Mouse (Mus musculus) heart, embryonic 11.5 days (tissue): ENCODE data around the gene Gzmk. TPM values are rescaled to one million over a fixed set of nuclear protein-coding genes. Genes with fewer than 3 reads are reported as not detected.

Experiments used
- ATAC-seq: fragments of 200-750 bp; cut with Nextera tagmentation; replicated peaks from 2 replicates; pipeline ENCODE4 v1.8.0; 2017; ENCODE audit warnings: moderate library complexity; ENCODE audit not compliant: insufficient number of reproducible peaks, low FRiP score, low TSS enrichment
- H3K27ac ChIP-seq: fragments of 300-500 bp; sonication (generic); 2 replicates; pipeline ENCODE4 v1.5.1; 2014; ENCODE audit warnings: mild to moderate bottlenecking, low read depth, low read length
- H3K27me3 ChIP-seq: fragments of 300-500 bp; sonication (generic); 2 replicates; pipeline ENCODE4 v1.6.1; 2014; ENCODE audit warnings: mild to moderate bottlenecking, low read length, mixed read lengths; ENCODE audit not compliant: control insufficient read depth, insufficient read depth
- H3K36me3 ChIP-seq: fragments of 300-500 bp; sonication (generic); 2 replicates; pipeline ENCODE4 v1.6.1; 2014; ENCODE audit warnings: mild to moderate bottlenecking, low read length, moderate library complexity, mixed read lengths; ENCODE audit not compliant: control insufficient read depth, insufficient read depth
- H3K4me1 ChIP-seq: fragments of 300-500 bp; sonication (generic); 2 replicates; pipeline ENCODE4 v1.6.1; 2014; ENCODE audit warnings: low read length; ENCODE audit not compliant: control insufficient read depth, insufficient read depth
- H3K4me2 ChIP-seq: fragments of 300-500 bp; sonication (generic); 2 replicates; pipeline ENCODE4 v1.6.1; 2014; ENCODE audit warnings: mild to moderate bottlenecking, moderate library complexity
- H3K4me3 ChIP-seq: fragments of 300-500 bp; sonication (generic); 2 replicates; pipeline ENCODE4 v1.5.1; 2014; ENCODE audit warnings: low read depth, low read length
- H3K9ac ChIP-seq: fragments of 300-500 bp; sonication (generic); 2 replicates; pipeline ENCODE4 v1.6.1; 2014; ENCODE audit warnings: mild to moderate bottlenecking, low read depth, low read length, moderate library complexity
- H3K9me3 ChIP-seq: fragments of 300-500 bp; sonication (generic); replicated peaks from 2 replicates; pipeline ENCODE4 v1.6.1; 2016; ENCODE audit warnings: low read length; ENCODE audit not compliant: control insufficient read depth
- WGBS: fragments of 180-500 bp; shearing (Covaris S2); extraction: QIAGEN DNeasy Blood & Tissue Kit; methylation state at CpG from one replicate; pipeline ENCODE4 v1.1.7; 2014; ENCODE audit not compliant: insufficient replicate concordance; 5-methylcytosine and 5-hydroxymethylcytosine counted together
- polyA plus RNA-seq: library from polyadenylated mRNA; unstranded; fragments of >200 nt; fragmentation: Nextera tagmentation; extraction: Ambion mirVana; gene quantifications from 2 replicates; pipeline ENCODE4 v1.2.1, GENCODE M21; 2014

Gzmk gene
- polyA plus RNA-seq, 1 experiment from 2014 or later = not detected

GRCm38 (mm10) chr13:113168018-113168534 lies 57.6 kb downstream of the Gzmk start:
- ATAC-seq = no peak

GRCm38 (mm10) chr13:113164252-113165005 lies 61.3 kb downstream of the Gzmk start:
- H3K4me2 ChIP-seq = no peak overlapping the region
- 85% methylated on average over 5 of the region's 5 CpGs for WGBS
- H3K9ac ChIP-seq = no peak overlapping the region
- H3K4me1 ChIP-seq = no peaks in the 10 kb centered on the region
- H3K27ac ChIP-seq = no peak overlapping the region
- no peak for ATAC-seq
- no peaks in the 10 kb centered on the region for H3K9me3 ChIP-seq
- no peaks in the 10 kb centered on the region for H3K27me3 ChIP-seq
- H3K4me3 ChIP-seq = no peak overlapping the region
- H3K36me3 ChIP-seq = no peaks in the 10 kb centered on the region

More at GRCm38 (mm10) chr13:113168018-113168534, 57.6 kb downstream of the Gzmk start:
- Histone ChIP-seq H3K4me2 (no peak overlapping the region), H3K27ac (no peak overlapping the region), H3K4me1 (no peaks in the 10 kb centered on the region), H3K9ac (no peak overlapping the region), H3K9me3 (no peaks in the 10 kb centered on the region), H3K4me3 (no peak overlapping the region), H3K27me3 (no peaks in the 10 kb centered on the region), H3K36me3 (no peaks in the 10 kb centered on the region)
- WGBS = 72% methylated on average over 9 of the region's 9 CpGs

- H3K4me3 ChIP-seq = no peak overlapping the region
- no peaks in the 10 kb centered on the region for H3K27me3 ChIP-seq
- no peak for ATAC-seq
- no peaks in the 10 kb centered on the region for H3K36me3 ChIP-seq
- H3K4me1 ChIP-seq = no peaks in the 10 kb centered on the region
- 74% methylated on average over 4 of the region's 4 CpGs for WGBS
- H3K9me3 ChIP-seq = no peaks in the 10 kb centered on the region
- H3K27ac ChIP-seq = no peak overlapping the region
- H3K4me2 ChIP-seq = no peak overlapping the region
- H3K9ac ChIP-seq = no peak overlapping the region
These were observed 74.2 kb downstream of the Gzmk start for GRCm38 (mm10) chr13:113151556-113151955.

DNA sequence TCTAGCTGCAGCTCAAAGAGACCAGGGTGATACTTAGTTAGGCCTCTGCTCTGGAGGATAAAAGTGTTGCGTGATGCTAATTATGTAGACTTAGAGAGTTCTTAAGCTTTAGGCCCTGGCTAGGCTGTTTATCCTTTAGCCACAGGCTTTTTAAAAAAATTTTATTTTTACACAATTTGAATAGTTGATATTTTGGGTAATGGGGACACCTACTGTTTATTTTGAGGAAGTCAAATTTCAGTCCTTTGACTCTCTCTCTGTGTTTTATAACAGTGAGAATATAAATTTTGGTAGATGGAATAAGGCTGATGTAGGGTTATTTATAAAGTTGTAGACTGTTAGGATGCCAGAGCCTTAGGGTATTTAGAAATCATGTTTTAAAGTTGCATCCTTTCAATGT lies 86.1 kb downstream of the Gzmk start:
- Histone ChIP-seq H3K36me3 (no peaks in the 10 kb centered on the region), H3K27ac (no peak overlapping the region), H3K4me1 (no peaks in the 10 kb centered on the region), H3K9me3 (no peaks in the 10 kb centered on the region), H3K9ac (no peak overlapping the region), H3K27me3 (no peaks in the 10 kb centered on the region), H3K4me3 (no peak overlapping the region), H3K4me2 (no peak overlapping the region)
- WGBS = 80% methylated on average over 1 of the region's 1 CpGs
- ATAC-seq = no peak

DNA sequence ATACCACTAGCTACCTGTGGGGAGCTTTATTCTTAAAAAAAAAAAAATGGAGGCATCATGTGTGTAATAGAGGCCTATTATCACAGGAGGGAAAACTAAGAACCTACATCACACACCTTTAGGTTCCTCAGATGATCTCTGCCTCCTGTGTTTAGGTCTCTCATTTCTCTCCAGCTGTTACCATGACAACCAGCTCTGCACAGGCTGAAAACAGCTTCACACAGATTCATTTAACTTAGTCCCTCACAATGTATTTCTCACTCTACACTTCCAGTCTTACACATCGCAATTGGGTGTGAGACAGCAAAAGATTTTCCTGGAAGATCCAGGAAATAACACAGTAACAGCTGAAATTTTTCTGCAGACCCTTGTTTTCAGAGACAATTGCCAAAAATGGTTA lies 95.7 kb downstream of the Gzmk start:
- Histone ChIP-seq H3K4me3 (no peak overlapping the region), H3K36me3 (no peaks in the 10 kb centered on the region), H3K4me1 (no peaks in the 10 kb centered on the region), H3K9me3 (no peaks in the 10 kb centered on the region), H3K27me3 (no peaks in the 10 kb centered on the region), H3K9ac (no peak overlapping the region), H3K4me2 (no peak overlapping the region), H3K27ac (no peak overlapping the region)
- WGBS = 83% methylated on average over 1 of the region's 1 CpGs
- ATAC-seq = no peak

Other genes starting within 250 kb of the Gzmk start
- gene Ccno, start 238.1 kb downstream of the Gzmk start, polyA plus RNA-seq = 0.13 and 0.18 TPM in 2 replicates
- gene Mcidas, start 232.1 kb downstream of the Gzmk start, polyA plus RNA-seq = not detected in 2 replicates
- 0.14 TPM in 1 of 2 replicates, not detected in the other for gene Cdc20b, start 190.8 kb downstream of the Gzmk start, polyA plus RNA-seq
- 147 and 151 TPM in 2 replicates for gene Gpx8, start 179.5 kb downstream of the Gzmk start, polyA plus RNA-seq
- not detected in 2 replicates for gene Gzma, start 124.9 kb downstream of the Gzmk start, polyA plus RNA-seq
- gene Esm1, start 16.2 kb downstream of the Gzmk start, polyA plus RNA-seq = 0.44 and 0.90 TPM in 2 replicates
- gene BC067074, start 67.3 kb upstream of the Gzmk start, polyA plus RNA-seq = 3.0 and 3.1 TPM in 2 replicates